Mouse (Mus musculus): ENCODE results near the gene Sapcd1. TPM values are rescaled to one million over a fixed set of nuclear protein-coding genes. Genes with fewer than 3 reads are reported as not detected.
"Not testable (repeated sequence)": the region's sequence is repeated elsewhere in the genome, so short reads cannot be mapped to it uniquely, and the experiment has no call there.

Sapcd1 gene
- total RNA-seq, 2 experiments from 2014 or later, result 5.4 to 6.3 TPM

GRCm38 (mm10) chr17:35012430-35012829 is 15.4 kb downstream of the Sapcd1 start:
- DNase-seq (ENCODE audit: low spot score in 2 of 2), result no peak

- DNase-seq (ENCODE audit: low spot score in 2 of 2), result no peak
Measured at GRCm38 (mm10) chr17:35011440-35011839, 16.4 kb downstream of the Sapcd1 start.

- no peak for DNase-seq (ENCODE audit: low spot score in 2 of 2)
Measured at GRCm38 (mm10) chr17:35009586-35009985, 18.2 kb downstream of the Sapcd1 start.

GRCm38 (mm10) chr17:35007387-35007991 is 20.3 kb downstream of the Sapcd1 start:
- DNase-seq (ENCODE audit: low spot score in 2 of 2), result no peak

- not testable (repeated sequence) for DNase-seq (ENCODE audit: low spot score in 2 of 2)
Measured at GRCm38 (mm10) chr17:35005902-35006301, 21.9 kb downstream of the Sapcd1 start.

- no peak for DNase-seq (ENCODE audit: low spot score in 2 of 2)
Measured at GRCm38 (mm10) chr17:35005158-35005557, 22.7 kb downstream of the Sapcd1 start.

GRCm38 (mm10) chr17:35004075-35004717 is 23.6 kb downstream of the Sapcd1 start:
- no peak for DNase-seq (ENCODE audit: low spot score in 2 of 2)

GRCm38 (mm10) chr17:35003022-35003838 is 24.6 kb downstream of the Sapcd1 start:
- DNase-seq (ENCODE audit: low spot score in 2 of 2), result no peak

- no peak for DNase-seq (ENCODE audit: low spot score in 2 of 2)
Measured at GRCm38 (mm10) chr17:35002153-35002865, 25.5 kb downstream of the Sapcd1 start.

GRCm38 (mm10) chr17:35001452-35002152 is 26.2 kb downstream of the Sapcd1 start:
- DNase-seq (ENCODE audit: low spot score in 2 of 2), result peak in 1 of 2 experiments; percentile 50

GRCm38 (mm10) chr17:35000717-35001451 is 26.9 kb downstream of the Sapcd1 start, which contains the start of gene Vars:
TSS of gene Vars (plus strand) at chr17:35000987.
- peak; percentile 83 to 89 for DNase-seq (ENCODE audit: low spot score in 2 of 2)

- DNase-seq (ENCODE audit: low spot score in 2 of 2), result not testable (repeated sequence)
Measured at GRCm38 (mm10) chr17:34999871-35000716, 27.7 kb downstream of the Sapcd1 start.

GRCm38 (mm10) chr17:34998526-34999430 is 29.0 kb downstream of the Sapcd1 start:
- no peak for DNase-seq (ENCODE audit: low spot score in 2 of 2)

- no peak for DNase-seq (ENCODE audit: low spot score in 2 of 2)
Measured at GRCm38 (mm10) chr17:34997142-34997483, 30.7 kb downstream of the Sapcd1 start.

- no peak for DNase-seq (ENCODE audit: low spot score in 2 of 2)
Measured at GRCm38 (mm10) chr17:34996411-34997141, 31.2 kb downstream of the Sapcd1 start.

GRCm38 (mm10) chr17:34995927-34996326 is 31.9 kb downstream of the Sapcd1 start:
- not testable (repeated sequence) for DNase-seq (ENCODE audit: low spot score in 2 of 2)

- DNase-seq (ENCODE audit: low spot score in 2 of 2), result not testable (repeated sequence)
Measured at GRCm38 (mm10) chr17:34995192-34995591, 32.6 kb downstream of the Sapcd1 start.

Measured in gastrocnemius, postnatal 4 days (tissue).